Mouse (Mus musculus) stomach, embryonic 15.5 days (tissue): ENCODE results near the gene Myh15. TPM values are rescaled to one million over a fixed set of nuclear protein-coding genes. Genes with fewer than 3 reads are reported as not detected.
"Not testable (repeated sequence)": the region's sequence is repeated elsewhere in the genome, so short reads cannot be mapped to it uniquely, and the experiment has no call there.

Experiments
- ATAC-seq: fragments of 200-750 bp; cut with Nextera tagmentation; 2 replicates; pipeline ENCODE4 v1.8.0; 2017; ENCODE audit warnings: low read depth, moderate number of reproducible peaks, moderate TSS enrichment; ENCODE audit not compliant: insufficient read depth, low FRiP score
- H3K27ac ChIP-seq: fragments of 300-500 bp; sonication (generic); 2 replicates; pipeline ENCODE4 v1.5.1; 2015; ENCODE audit warnings: mild to moderate bottlenecking, inconsistent platforms
- H3K27me3 ChIP-seq: fragments of 300-500 bp; sonication (generic); replicated peaks from 2 replicates; pipeline ENCODE4 v1.6.1; 2015; ENCODE audit warnings: inconsistent platforms
- H3K36me3 ChIP-seq: fragments of 300-500 bp; sonication (generic); 2 replicates; pipeline ENCODE4 v1.6.1; 2015; ENCODE audit warnings: inconsistent platforms
- H3K4me1 ChIP-seq: fragments of 300-500 bp; sonication (generic); 2 replicates; pipeline ENCODE4 v1.6.1; 2015; ENCODE audit warnings: inconsistent platforms
- H3K4me2 ChIP-seq: fragments of 300-500 bp; sonication (generic); 2 replicates; pipeline ENCODE4 v1.6.1; 2015; ENCODE audit warnings: mild to moderate bottlenecking, inconsistent platforms
- H3K4me3 ChIP-seq: fragments of 300-500 bp; sonication (generic); replicated peaks from 2 replicates; pipeline ENCODE4 v1.5.1; 2015; ENCODE audit warnings: inconsistent platforms
- H3K9ac ChIP-seq: fragments of 300-500 bp; sonication (generic); 2 replicates; pipeline ENCODE4 v1.6.1; 2015; ENCODE audit warnings: inconsistent platforms
- H3K9me3 ChIP-seq: fragments of 300-500 bp; sonication (generic); 2 replicates; pipeline ENCODE4 v1.6.1; 2016; ENCODE audit warnings: inconsistent platforms
- WGBS: fragments of 180-500 bp; shearing (Covaris S2); methylation state at CpG from one replicate; pipeline ENCODE4 v1.1.7; 2015; 5-methylcytosine and 5-hydroxymethylcytosine counted together
- polyA plus RNA-seq: library from polyadenylated mRNA; unstranded; fragments of >200 nt; fragmentation: Nextera tagmentation; extraction: Ambion mirVana; gene quantifications from 2 replicates; pipeline ENCODE4 v1.2.1, GENCODE M21; 2015

Gene Myh15
- polyA plus RNA-seq, 1 experiment from 2014 or later, result not detected

GRCm38 (mm10) chr16:49165728-49166127 lies 108.4 kb downstream of the Myh15 start:
- no peaks in the 10 kb centered on the region for H3K27me3 ChIP-seq
- no peak overlapping the region for H3K9ac ChIP-seq
- WGBS, result 75% methylated on average over 11 of the region's 11 CpGs
- no peaks in the 10 kb centered on the region for H3K4me1 ChIP-seq
- H3K36me3 ChIP-seq, result no peaks in the 10 kb centered on the region
- no peak overlapping the region for H3K4me2 ChIP-seq
- no peak for ATAC-seq
- no peaks in the 10 kb centered on the region for H3K9me3 ChIP-seq
- H3K27ac ChIP-seq, result no peak overlapping the region
- no peak overlapping the region for H3K4me3 ChIP-seq

- H3K36me3 ChIP-seq, result no peaks in the 10 kb centered on the region
- H3K4me1 ChIP-seq, result no peaks in the 10 kb centered on the region
- H3K9me3 ChIP-seq, result no peaks in the 10 kb centered on the region
- H3K4me3 ChIP-seq, result no peak overlapping the region
- no peak overlapping the region for H3K4me2 ChIP-seq
- 76% methylated on average over 12 of the region's 12 CpGs for WGBS
- H3K27ac ChIP-seq, result no peak overlapping the region
- ATAC-seq, result no peak
- H3K27me3 ChIP-seq, result no peaks in the 10 kb centered on the region
- no peak overlapping the region for H3K9ac ChIP-seq
Observed at GRCm38 (mm10) chr16:49167325-49167724, 110.0 kb downstream of the Myh15 start.

- H3K4me2 ChIP-seq, result no peak overlapping the region
- H3K27me3 ChIP-seq, result no peaks in the 10 kb centered on the region
- H3K36me3 ChIP-seq, result no peaks in the 10 kb centered on the region
- H3K9ac ChIP-seq, result no peak overlapping the region
- H3K9me3 ChIP-seq, result no peaks in the 10 kb centered on the region
- H3K4me1 ChIP-seq, result no peaks in the 10 kb centered on the region
- 64% methylated on average over 1 of the region's 1 CpGs for WGBS
- no peak overlapping the region for H3K27ac ChIP-seq
- ATAC-seq, result no peak
- H3K4me3 ChIP-seq, result no peak overlapping the region
Observed at GRCm38 (mm10) chr16:49175077-49175476, 117.8 kb downstream of the Myh15 start.

- no peak overlapping the region for H3K9ac ChIP-seq
- H3K27ac ChIP-seq, result no peak overlapping the region
- no peaks in the 10 kb centered on the region for H3K9me3 ChIP-seq
- H3K4me1 ChIP-seq, result no peaks in the 10 kb centered on the region
- ATAC-seq, result no peak
- no peaks in the 10 kb centered on the region for H3K36me3 ChIP-seq
- H3K27me3 ChIP-seq, result no peaks in the 10 kb centered on the region
- H3K4me3 ChIP-seq, result no peak overlapping the region
- H3K4me2 ChIP-seq, result no peak overlapping the region
- 85% methylated on average over 8 of the region's 8 CpGs for whole genome bisulfite sequencing
Observed at GRCm38 (mm10) chr16:49175729-49176395, 118.6 kb downstream of the Myh15 start.

- 71% methylated on average over 2 of the region's 2 CpGs for WGBS
Observed at GRCm38 (mm10) chr16:49193521-49193920, 136.2 kb downstream of the Myh15 start.

GRCm38 (mm10) chr16:49193986-49194385 lies 136.7 kb downstream of the Myh15 start:
- Histone ChIP-seq H3K4me1 (no peaks in the 10 kb centered on the region), H3K27ac (no peak overlapping the region), H3K36me3 (no peaks in the 10 kb centered on the region), H3K27me3 (no peaks in the 10 kb centered on the region), H3K9me3 (no peaks in the 10 kb centered on the region), H3K4me3 (no peak overlapping the region), H3K9ac (no peak overlapping the region), H3K4me2 (no peak overlapping the region)
- WGBS, result 76% methylated on average over 2 of the region's 2 CpGs
- ATAC-seq, result no peak

More at GRCm38 (mm10) chr16:49193521-49193920, 136.2 kb downstream of the Myh15 start:
- Histone ChIP-seq H3K4me2 (no peak overlapping the region), H3K36me3 (no peaks in the 10 kb centered on the region), H3K4me1 (no peaks in the 10 kb centered on the region), H3K4me3 (no peak overlapping the region), H3K27ac (no peak overlapping the region), H3K27me3 (no peaks in the 10 kb centered on the region), H3K9me3 (no peaks in the 10 kb centered on the region), H3K9ac (no peak overlapping the region)
- ATAC-seq, result no peak

- no peak for ATAC-seq
- H3K4me1 ChIP-seq, result no peaks in the 10 kb centered on the region
- 61% methylated on average over 3 of the region's 3 CpGs for WGBS
- H3K27me3 ChIP-seq, result no peaks in the 10 kb centered on the region
- no peak overlapping the region for H3K9ac ChIP-seq
- no peak overlapping the region for H3K4me3 ChIP-seq
- H3K9me3 ChIP-seq, result no peaks in the 10 kb centered on the region
- no peaks in the 10 kb centered on the region for H3K36me3 ChIP-seq
- no peak overlapping the region for H3K4me2 ChIP-seq
- H3K27ac ChIP-seq, result no peak overlapping the region
Observed at GRCm38 (mm10) chr16:49196290-49196689, 139.0 kb downstream of the Myh15 start.

GRCm38 (mm10) chr16:49197951-49198350 lies 140.7 kb downstream of the Myh15 start:
- no peaks in the 10 kb centered on the region for H3K9me3 ChIP-seq
- H3K36me3 ChIP-seq, result no peaks in the 10 kb centered on the region
- no peak overlapping the region for H3K9ac ChIP-seq
- 39% methylated on average over 3 of the region's 3 CpGs for WGBS
- no peak overlapping the region for H3K4me3 ChIP-seq
- ATAC-seq, result no peak
- no peak overlapping the region for H3K4me2 ChIP-seq
- H3K4me1 ChIP-seq, result no peaks in the 10 kb centered on the region
- H3K27me3 ChIP-seq, result no peaks in the 10 kb centered on the region
- no peak overlapping the region for H3K27ac ChIP-seq

GRCm38 (mm10) chr16:49223733-49224132 lies 166.4 kb downstream of the Myh15 start:
- no peak overlapping the region for H3K27ac ChIP-seq
- no peaks in the 10 kb centered on the region for H3K9me3 ChIP-seq
- H3K4me1 ChIP-seq, result no peaks in the 10 kb centered on the region
- H3K9ac ChIP-seq, result no peak overlapping the region
- no peak overlapping the region for H3K4me3 ChIP-seq
- H3K4me2 ChIP-seq, result no peak overlapping the region
- 65% methylated on average over 8 of the region's 8 CpGs for WGBS
- no peaks in the 10 kb centered on the region for H3K36me3 ChIP-seq
- ATAC-seq, result no peak
- no peaks in the 10 kb centered on the region for H3K27me3 ChIP-seq

GRCm38 (mm10) chr16:49243517-49243916 lies 186.2 kb downstream of the Myh15 start:
- not testable (repeated sequence) for H3K4me3 ChIP-seq, H3K36me3 ChIP-seq, H3K9ac ChIP-seq, H3K4me1 ChIP-seq, H3K9me3 ChIP-seq, H3K27me3 ChIP-seq, H3K4me2 ChIP-seq, ATAC-seq, H3K27ac ChIP-seq
- WGBS, result 100% methylated on average over 1 of the region's 1 CpGs

Other genes with a start within 250 kb of the Myh15 start
- gene Retnlb, start 240.6 kb upstream of the Myh15 start, polyA plus RNA-seq, result not detected in 2 replicates
- gene Retnla, start 214.9 kb upstream of the Myh15 start, polyA plus RNA-seq, result not detected in 2 replicates
- gene Retnlg, start 184.9 kb upstream of the Myh15 start, polyA plus RNA-seq, result 11.8 and 15.3 TPM in 2 replicates
- gene Dzip3, start 63.3 kb upstream of the Myh15 start, polyA plus RNA-seq, result 21.4 and 23.3 TPM in 2 replicates
- gene Cip2a, start 63.3 kb upstream of the Myh15 start, polyA plus RNA-seq, result 24.1 and 25.0 TPM in 2 replicates